Comparison of ENCODE assay signal across 13 mouse cellular contexts in genomic region chr11:25901666-25902065, GRCm38 (mm10).
DNase-seq lines count a peak whose midpoint lies in the region.
"Had no signal": no experiment of that assay in that cellular context is flagged by ENCODE, and none has a peak within 500 bp of the region (broad histone marks: within the 10 kb centered on the region; RNA-seq: fewer than 3 reads in every experiment).

No protein-coding gene starts in this region.

- DNase-seq in adrenal gland, adult 2 months = peak; percentile 21
- DNase-seq in adrenal gland, adult 18-20 months (ENCODE audit: low spot score in 2 of 2) = no peak
- peak; percentile 74 for DNase-seq in Muller cell, postnatal 12 days (ENCODE audit: inconsistent ontology term)
- peak; percentile 2 for DNase-seq in skeletal muscle tissue, adult 2 months (ENCODE audit: low read depth, low spot score)
- no peak for DNase-seq in layer of hippocampus, adult 18-20 months (ENCODE audit: low spot score in 2 of 2)
- DNase-seq: adrenal gland, postnatal 25 days; B cell, adult 2 months; cerebellum, adult 11-12 months; cerebellum, adult 2 months; cerebellum, adult 9-10 months; cerebellum, postnatal 10 days; cerebellum, postnatal 25 days; forebrain, postnatal 0 days had no signal

Comparison
In these comparisons a context has a peak if more than half of its experiments do, and no peak if none do; other contexts are left out.
1. DNase-seq: peak in adrenal gland, adult 2 months (single experiment), Muller cell, postnatal 12 days (single experiment) and skeletal muscle tissue, adult 2 months (single experiment); none in adrenal gland, adult 18-20 months (0 of 2) and layer of hippocampus, adult 18-20 months (0 of 2).